Mouse (Mus musculus): ENCODE measurements at regions not wholly inside any gene's neighbourhood (a gene's known extent, or its start where the extent isn't known, plus 50 kb on each side); places are given as distances from the start of the nearest gene placed in this dataset.
A peak's percentile ranks its signal among the peaks of the same experiment; 100 is the strongest.
"Not testable (repeated sequence)": the region's sequence is repeated elsewhere in the genome, so short reads cannot be mapped to it uniquely, and the experiment has no call there.

GRCm38 (mm10) chr10:37861001-37861400 is 722.3 kb upstream of the Marcks start:
- DNase-seq: peak; percentile 34

- no peak for DNase-seq
Measured at GRCm38 (mm10) chr10:37849291-37849846, 710.6 kb upstream of the Marcks start.

GRCm38 (mm10) chr10:37842820-37843219 is 704.1 kb upstream of the Marcks start:
- no peak for DNase-seq

- peak; percentile 14 for DNase-seq
Measured at GRCm38 (mm10) chr10:37841842-37842241, 703.1 kb upstream of the Marcks start.

- no peak for DNase-seq
Measured at GRCm38 (mm10) chr10:37837721-37838120, 699.0 kb upstream of the Marcks start.

- no peak for DNase-seq
Measured at GRCm38 (mm10) chr10:37813026-37813425, 674.3 kb upstream of the Marcks start.

- peak; percentile 58 for DNase-seq
Measured at GRCm38 (mm10) chr10:37812405-37812851, 673.7 kb upstream of the Marcks start.

- no peak for DNase-seq
Measured at GRCm38 (mm10) chr10:37811789-37812188, 673.1 kb upstream of the Marcks start.

- no peak for DNase-seq
Measured at GRCm38 (mm10) chr10:37803225-37803805, 664.6 kb upstream of the Marcks start.

- no peak for DNase-seq
Measured at GRCm38 (mm10) chr10:37799397-37799796, 660.7 kb upstream of the Marcks start.

GRCm38 (mm10) chr10:37798285-37798684 is 659.6 kb upstream of the Marcks start:
- no peak for DNase-seq

- DNase-seq: no peak
Measured at GRCm38 (mm10) chr10:37797701-37798100, 659.0 kb upstream of the Marcks start.

GRCm38 (mm10) chr10:37792878-37793277 is 654.2 kb upstream of the Marcks start:
- DNase-seq: peak; percentile 4

GRCm38 (mm10) chr10:37788049-37788448 is 649.3 kb upstream of the Marcks start:
- no peak for DNase-seq

- DNase-seq: no peak
Measured at GRCm38 (mm10) chr10:37779383-37780302, 640.9 kb upstream of the Marcks start.

- DNase-seq: no peak
Measured at GRCm38 (mm10) chr10:37760542-37761367, 622.0 kb upstream of the Marcks start.

GRCm38 (mm10) chr10:37741581-37741980 is 602.9 kb upstream of the Marcks start:
- DNase-seq: no peak

- peak; percentile 34 for DNase-seq
Measured at GRCm38 (mm10) chr10:37739024-37739423, 600.3 kb upstream of the Marcks start.

GRCm38 (mm10) chr10:37725609-37726008 is 586.9 kb upstream of the Marcks start:
- DNase-seq: no peak

- DNase-seq: not testable (repeated sequence)
Measured at GRCm38 (mm10) chr10:37724994-37725393, 586.3 kb upstream of the Marcks start.

- DNase-seq: no peak
Measured at GRCm38 (mm10) chr10:37720748-37721147, 582.0 kb upstream of the Marcks start.

GRCm38 (mm10) chr10:37716946-37717345 is 578.2 kb upstream of the Marcks start:
- DNase-seq: no peak
